Mouse (Mus musculus) limb, embryonic 11.5 days (tissue): ENCODE results near the gene Pard3b. TPM values are rescaled to one million over a fixed set of nuclear protein-coding genes. Genes with fewer than 3 reads are reported as not detected.

Experiments used
- ATAC-seq: fragments of 200-750 bp; cut with Nextera tagmentation; 2 replicates; pipeline ENCODE4 v1.8.0; 2017; ENCODE audit warnings: low read depth; ENCODE audit not compliant: insufficient number of reproducible peaks, low FRiP score, low TSS enrichment
- DNase-seq: peaks from one replicate; pipeline ENCODE4 v3.0.0-alpha.2; 2015; ENCODE audit warnings: low spot score
- H3K27ac ChIP-seq: fragments of 300-500 bp; sonication (generic); replicated peaks from 2 replicates; pipeline ENCODE4 v1.5.1; 2014; ENCODE audit warnings: low read depth, mild to moderate bottlenecking, low read length
- H3K27me3 ChIP-seq: fragments of 300-500 bp; sonication (generic); 2 replicates; pipeline ENCODE4 v1.6.1; 2014; ENCODE audit warnings: mild to moderate bottlenecking, low read length, mixed read lengths; ENCODE audit not compliant: control insufficient read depth, insufficient read depth
- H3K36me3 ChIP-seq: fragments of 300-500 bp; sonication (generic); 2 replicates; pipeline ENCODE4 v1.6.1; 2014; ENCODE audit warnings: mild to moderate bottlenecking, low read length, moderate library complexity, mixed read lengths; ENCODE audit not compliant: control insufficient read depth, insufficient read depth
- H3K4me1 ChIP-seq: fragments of 300-500 bp; sonication (generic); 2 replicates; pipeline ENCODE4 v1.6.1; 2014; ENCODE audit warnings: low read length, mixed read lengths; ENCODE audit not compliant: control insufficient read depth, insufficient read depth
- H3K4me2 ChIP-seq: fragments of 300-500 bp; sonication (generic); 2 replicates; pipeline ENCODE4 v1.6.1; 2014; ENCODE audit warnings: low read depth, mild to moderate bottlenecking, moderate library complexity; ENCODE audit not compliant: severe bottlenecking
- H3K4me3 ChIP-seq: fragments of 300-500 bp; sonication (generic); 2 replicates; pipeline ENCODE4 v1.5.1; 2014; ENCODE audit warnings: low read depth, low read length
- H3K9ac ChIP-seq: fragments of 300-500 bp; sonication (generic); 2 replicates; pipeline ENCODE4 v1.6.1; 2014; ENCODE audit warnings: mild to moderate bottlenecking, low read length
- H3K9me3 ChIP-seq: fragments of 300-500 bp; sonication (generic); 2 replicates; pipeline ENCODE4 v1.6.1; 2016; ENCODE audit warnings: low read length; ENCODE audit not compliant: control insufficient read depth
- WGBS: fragments of 180-500 bp; shearing (Covaris S2); extraction: QIAGEN DNeasy Blood & Tissue Kit; methylation state at CpG from one replicate; pipeline ENCODE4 v1.1.7; 2014; 5-methylcytosine and 5-hydroxymethylcytosine counted together
- polyA plus RNA-seq: library from polyadenylated mRNA; unstranded; fragments of >200 nt; fragmentation: Nextera tagmentation; extraction: Ambion mirVana; gene quantifications from 2 replicates; pipeline ENCODE4 v1.2.1, GENCODE M21; 2014

The Pard3b gene
- polyA plus RNA-seq, 1 experiment from 2014 or later = 9.3 TPM

DNA sequence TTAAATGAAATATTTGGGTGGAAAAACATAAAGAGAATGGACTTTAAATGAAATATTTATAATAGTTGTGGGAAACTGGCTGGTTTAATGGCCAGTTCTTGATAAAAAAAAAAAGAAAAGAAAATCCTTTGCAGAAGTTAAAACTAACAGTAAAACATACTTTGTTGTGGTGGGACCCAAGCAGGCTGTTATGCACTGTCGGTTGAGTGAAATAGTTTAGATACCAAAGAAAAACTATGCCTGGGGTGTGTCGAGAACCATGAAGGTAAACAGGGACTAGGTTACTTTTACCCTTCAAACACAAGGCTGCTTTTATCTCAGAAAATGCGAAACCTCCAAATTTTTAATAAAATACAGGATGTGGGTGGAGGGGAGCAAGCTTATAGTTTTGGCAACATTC lies 797.7 kb downstream of the Pard3b start:
- Histone ChIP-seq H3K4me1 (peaks cover 8% of the 10 kb centered on the region; the same call in 1 of the 2 replicates), H3K27ac (no peak overlapping the region), H3K9me3 (no peaks in the 10 kb centered on the region), H3K9ac (no peak overlapping the region), H3K27me3 (no peaks in the 10 kb centered on the region), H3K36me3 (no peaks in the 10 kb centered on the region), H3K4me2 (no peak overlapping the region), H3K4me3 (no peak overlapping the region)
- WGBS = 88% methylated on average over 3 of the region's 3 CpGs
- no peak for ATAC-seq
- no peak for DNase-seq

- no peaks in the 10 kb centered on the region for H3K27me3 ChIP-seq
- H3K4me1 ChIP-seq = peaks cover 13% of the 10 kb centered on the region; the same call in 1 of the 2 replicates
- ATAC-seq (no peak), DNase-seq (no peak)
- H3K4me3 ChIP-seq = no peak overlapping the region
- H3K36me3 ChIP-seq = no peaks in the 10 kb centered on the region
- no peaks in the 10 kb centered on the region for H3K9me3 ChIP-seq
- no peak overlapping the region for H3K4me2 ChIP-seq
- H3K9ac ChIP-seq = no peak overlapping the region
- H3K27ac ChIP-seq = no peak overlapping the region
- 74% methylated on average over 3 of the region's 3 CpGs for WGBS
These were observed 798.9 kb downstream of the Pard3b start for GRCm38 (mm10) chr1:62437493-62437892.

DNA sequence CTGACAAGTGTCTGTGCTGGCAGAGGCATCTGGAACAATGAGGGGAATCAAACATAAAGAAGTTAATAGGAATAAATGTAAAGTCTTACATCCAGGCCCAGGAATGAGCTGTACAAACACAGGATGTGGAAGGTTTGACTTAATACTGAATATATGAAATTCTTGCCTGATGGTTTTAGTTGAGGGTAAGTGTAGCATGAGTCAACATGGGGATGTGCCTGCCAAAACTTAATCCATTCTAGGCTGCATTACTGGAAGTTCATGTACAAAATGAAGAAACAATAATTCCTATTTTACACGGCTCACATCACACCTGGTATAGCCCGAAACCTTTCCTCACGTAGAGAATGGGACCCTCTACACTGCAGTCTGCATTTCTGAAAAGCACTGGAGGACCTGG lies 805.8 kb downstream of the Pard3b start:
- 93% methylated on average over 3 of the region's 3 CpGs for WGBS
- Histone ChIP-seq H3K9me3 (no peaks in the 10 kb centered on the region), H3K27me3 (no peaks in the 10 kb centered on the region), H3K36me3 (no peaks in the 10 kb centered on the region), H3K27ac (no peak overlapping the region), H3K4me1 (0 out of 2 replicates have a peak, but pooled peaks cover 8% of the 10 kb centered on the region), H3K9ac (no peak overlapping the region), H3K4me3 (no peak overlapping the region), H3K4me2 (no peak overlapping the region)
- ATAC-seq (no peak), DNase-seq (no peak)

- Histone ChIP-seq H3K4me2 (no peak overlapping the region), H3K27me3 (no peaks in the 10 kb centered on the region), H3K4me3 (no peak overlapping the region), H3K36me3 (no peaks in the 10 kb centered on the region), H3K4me1 (no peaks in the 10 kb centered on the region), H3K9ac (no peak overlapping the region), H3K27ac (no peak overlapping the region), H3K9me3 (no peaks in the 10 kb centered on the region)
- 67% methylated on average over 1 of the region's 1 CpGs for WGBS
- DNase-seq (no peak), ATAC-seq (no peak)
These were observed 808.2 kb downstream of the Pard3b start for GRCm38 (mm10) chr1:62446818-62447217.

DNA sequence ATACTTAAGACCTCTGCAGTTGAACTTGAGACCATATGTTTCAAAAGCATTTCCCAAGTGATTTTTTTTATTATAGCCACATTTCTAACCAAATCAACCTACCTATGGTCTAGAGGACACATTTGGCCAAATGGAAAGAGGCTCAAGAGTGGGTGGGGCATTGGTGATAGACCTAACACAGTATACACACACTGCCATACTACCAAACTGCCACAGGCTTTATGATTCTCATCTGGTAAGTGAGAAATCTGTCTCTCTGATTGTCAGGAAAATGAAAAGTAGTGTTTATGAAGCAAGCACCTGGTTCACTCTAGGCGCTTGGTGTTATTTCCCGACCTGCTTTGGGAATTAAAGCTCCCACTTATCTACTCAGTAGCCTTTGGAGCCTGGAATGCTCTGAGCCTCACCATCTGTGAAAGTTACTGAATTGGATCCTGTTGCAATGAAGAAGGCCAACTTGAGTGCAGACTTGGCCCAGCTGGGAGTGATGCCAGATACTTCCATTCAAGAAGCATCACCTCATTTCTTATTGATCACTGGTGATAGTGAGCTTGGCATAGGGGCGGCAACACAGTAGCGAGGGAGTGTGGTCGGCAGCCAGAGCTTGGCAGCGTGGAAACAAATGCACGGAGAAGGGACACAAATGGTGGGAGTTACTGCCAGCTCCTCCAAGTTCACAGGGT lies 810.7 kb downstream of the Pard3b start:
- Histone ChIP-seq H3K4me2 (no peak overlapping the region), H3K4me3 (no peak overlapping the region), H3K9ac (no peak overlapping the region), H3K9me3 (no peaks in the 10 kb centered on the region), H3K4me1 (no peaks in the 10 kb centered on the region), H3K36me3 (no peaks in the 10 kb centered on the region), H3K27me3 (no peaks in the 10 kb centered on the region), H3K27ac (no peak overlapping the region)
- DNase-seq (no peak), ATAC-seq (no peak)
- WGBS = 83% methylated on average over 7 of the region's 7 CpGs

- ATAC-seq (no peak), DNase-seq (no peak)
- H3K36me3 ChIP-seq = no peaks in the 10 kb centered on the region
- no peaks in the 10 kb centered on the region for H3K9me3 ChIP-seq
- H3K9ac ChIP-seq = no peak overlapping the region
- H3K4me1 ChIP-seq = no peaks in the 10 kb centered on the region
- H3K27me3 ChIP-seq = no peaks in the 10 kb centered on the region
- H3K4me2 ChIP-seq = no peak overlapping the region
- no peak overlapping the region for H3K27ac ChIP-seq
- no peak overlapping the region for H3K4me3 ChIP-seq
- 64% methylated on average over 8 of the region's 8 CpGs for WGBS
These were observed 826.9 kb downstream of the Pard3b start for GRCm38 (mm10) chr1:62465536-62465935.

DNA sequence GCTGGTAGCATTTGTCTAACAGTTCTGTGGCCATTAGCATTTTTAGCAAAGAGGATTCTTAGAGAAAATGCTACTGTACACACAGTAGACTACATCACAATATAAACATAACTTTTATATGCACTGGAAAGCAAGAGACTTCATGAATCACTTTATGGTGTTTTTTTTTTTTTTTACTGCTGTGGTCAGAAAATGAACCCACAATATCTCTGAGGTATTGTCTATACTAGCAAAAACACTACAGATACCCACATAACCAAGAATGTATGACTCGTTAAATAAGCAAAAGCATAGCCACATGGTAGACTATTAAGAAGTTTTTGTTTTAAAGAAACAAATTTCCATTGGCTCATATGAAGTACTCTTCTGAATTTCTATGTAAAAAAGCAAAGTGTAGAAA lies 827.9 kb downstream of the Pard3b start:
- ATAC-seq = no peak
- Histone ChIP-seq H3K9ac (no peak overlapping the region), H3K4me3 (no peak overlapping the region), H3K27me3 (no peaks in the 10 kb centered on the region), H3K27ac (no peak overlapping the region), H3K4me1 (no peaks in the 10 kb centered on the region), H3K4me2 (no peak overlapping the region), H3K9me3 (no peaks in the 10 kb centered on the region), H3K36me3 (no peaks in the 10 kb centered on the region)
- WGBS = 92% methylated on average over 1 of the region's 1 CpGs
- no peak for DNase-seq

DNA sequence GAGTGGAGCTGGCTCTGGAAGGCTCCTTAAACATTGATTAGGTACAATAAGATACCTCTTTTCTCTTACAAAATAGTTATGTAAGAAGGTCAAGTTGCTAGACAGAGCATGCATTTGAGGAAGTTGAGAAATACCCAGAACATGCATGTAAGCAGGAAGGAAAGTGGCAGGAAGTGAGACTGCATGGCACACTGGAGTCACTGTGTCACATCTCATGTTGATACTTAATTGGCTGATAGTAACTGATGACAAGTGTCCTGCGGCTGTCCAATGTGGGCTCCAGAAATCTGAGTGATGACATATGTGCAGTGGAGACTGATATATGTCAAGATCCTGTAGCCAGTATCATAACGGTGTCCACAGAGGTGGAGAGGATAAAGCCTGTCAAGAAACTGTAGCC lies 844.4 kb downstream of the Pard3b start:
- Histone ChIP-seq H3K36me3 (no peaks in the 10 kb centered on the region), H3K27ac (no peak overlapping the region), H3K9me3 (no peaks in the 10 kb centered on the region), H3K9ac (no peak overlapping the region), H3K4me1 (no peaks in the 10 kb centered on the region), H3K4me3 (no peak overlapping the region), H3K27me3 (no peaks in the 10 kb centered on the region), H3K4me2 (no peak overlapping the region)
- WGBS = 74% methylated on average over 2 of the region's 2 CpGs
- DNase-seq (no peak), ATAC-seq (no peak)

DNA sequence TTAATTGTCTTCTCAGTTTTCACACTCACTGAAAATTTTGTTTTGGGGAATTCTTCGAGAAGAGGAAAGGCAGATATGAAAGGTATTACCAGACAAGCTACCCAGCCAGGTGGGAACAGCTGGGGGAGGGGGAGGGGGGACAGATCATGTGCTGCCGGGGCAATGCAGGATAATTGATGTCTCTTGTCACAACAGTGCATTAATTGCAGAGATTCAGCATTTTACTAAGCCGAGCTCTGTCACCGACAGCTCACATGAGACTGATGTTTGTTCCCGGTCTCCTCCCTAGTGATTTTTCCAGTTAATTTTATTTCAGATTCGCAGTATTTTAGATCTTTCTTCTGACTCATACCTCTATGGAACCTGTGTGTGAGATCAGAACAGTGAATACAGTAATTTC lies 850.2 kb downstream of the Pard3b start:
- ATAC-seq (no peak), DNase-seq (no peak)
- Histone ChIP-seq H3K9ac (no peak overlapping the region), H3K27ac (no peak overlapping the region), H3K4me2 (no peak overlapping the region), H3K9me3 (no peaks in the 10 kb centered on the region), H3K4me1 (no peaks in the 10 kb centered on the region), H3K36me3 (no peaks in the 10 kb centered on the region), H3K27me3 (no peaks in the 10 kb centered on the region), H3K4me3 (no peak overlapping the region)
- WGBS = 77% methylated on average over 6 of the region's 6 CpGs
